Mouse (Mus musculus) midbrain, embryonic 13.5 days (tissue): ENCODE measurements at regions not wholly inside any gene's neighbourhood (a gene's known extent, or its start where the extent isn't known, plus 50 kb on each side); places are given as distances from the start of the nearest gene placed in this dataset.
A peak's percentile ranks its signal among the peaks of the same experiment; 100 is the strongest.
"Not testable (repeated sequence)": the region's sequence is repeated elsewhere in the genome, so short reads cannot be mapped to it uniquely, and the experiment has no call there.

Source experiments
- ATAC-seq: fragments of 200-750 bp; cut with Nextera tagmentation; 2 replicates; pipeline ENCODE4 v1.8.0; 2017; ENCODE audit warnings: mild to moderate bottlenecking, moderate TSS enrichment, moderate library complexity
- H3K27ac ChIP-seq: fragments of 300-500 bp; sonication (generic); 2 replicates; pipeline ENCODE4 v1.5.1; 2015; ENCODE audit warnings: inconsistent platforms, mild to moderate bottlenecking, moderate library complexity
- H3K27me3 ChIP-seq: fragments of 300-500 bp; sonication (generic); 2 replicates; pipeline ENCODE4 v1.6.1; 2015; ENCODE audit warnings: mild to moderate bottlenecking, inconsistent platforms
- H3K36me3 ChIP-seq: fragments of 300-500 bp; sonication (generic); 2 replicates; pipeline ENCODE4 v1.6.1; 2015; ENCODE audit warnings: mild to moderate bottlenecking, inconsistent platforms
- H3K4me1 ChIP-seq: fragments of 300-500 bp; sonication (generic); replicated peaks from 2 replicates; pipeline ENCODE4 v1.6.1; 2015; ENCODE audit warnings: inconsistent platforms
- H3K4me2 ChIP-seq: fragments of 300-500 bp; sonication (generic); replicated peaks from 2 replicates; pipeline ENCODE4 v1.6.1; 2015; ENCODE audit warnings: moderate library complexity, mild to moderate bottlenecking, inconsistent platforms
- H3K4me3 ChIP-seq: fragments of 300-500 bp; sonication (generic); replicated peaks from 2 replicates; pipeline ENCODE4 v1.5.1; 2015; ENCODE audit warnings: mild to moderate bottlenecking, inconsistent platforms
- H3K9ac ChIP-seq: fragments of 300-500 bp; sonication (generic); replicated peaks from 2 replicates; pipeline ENCODE4 v1.6.1; 2015; ENCODE audit warnings: mild to moderate bottlenecking, inconsistent platforms
- H3K9me3 ChIP-seq: fragments of 300-500 bp; sonication (generic); 2 replicates; pipeline ENCODE4 v1.6.1; 2016; ENCODE audit warnings: mild to moderate bottlenecking, inconsistent platforms
- WGBS: fragments of 180-500 bp; shearing (Covaris S2); methylation state at CpG from one replicate; pipeline ENCODE4 v1.1.7; 2015; 5-methylcytosine and 5-hydroxymethylcytosine counted together

- Histone ChIP-seq H3K9ac (no peak overlapping the region), H3K4me1 (peaks cover 5% of the 10 kb centered on the region; the same call in 1 of the 2 replicates), H3K27ac (no peak overlapping the region), H3K27me3 (0 out of 2 replicates have a peak, but pooled peaks cover 2% of the 10 kb centered on the region), H3K4me3 (no peak overlapping the region), H3K36me3 (no peaks in the 10 kb centered on the region), H3K4me2 (no peak overlapping the region), H3K9me3 (0 out of 2 replicates have a peak, but pooled peaks cover 3% of the 10 kb centered on the region)
- no peak for ATAC-seq
- WGBS: 90% methylated on average over 4 of the region's 4 CpGs
Observed at GRCm38 (mm10) chr10:19498112-19498511, 93.6 kb upstream of the Ifngr1 start.

- no peaks in the 10 kb centered on the region for H3K36me3 ChIP-seq
- H3K4me1 ChIP-seq: no peaks in the 10 kb centered on the region
- ATAC-seq: no peak
- H3K9ac ChIP-seq: no peak overlapping the region
- no peak overlapping the region for H3K27ac ChIP-seq
- WGBS: 83% methylated on average over 4 of the region's 4 CpGs
- peaks cover 4% of the 10 kb centered on the region; the same call in 1 of the 2 replicates for H3K27me3 ChIP-seq
- no peak overlapping the region for H3K4me2 ChIP-seq
- 0 out of 2 replicates have a peak, but pooled peaks cover 3% of the 10 kb centered on the region for H3K9me3 ChIP-seq
- H3K4me3 ChIP-seq: no peak overlapping the region
Observed at GRCm38 (mm10) chr10:19502874-19503273, 88.9 kb upstream of the Ifngr1 start.

- no peak overlapping the region for H3K9ac ChIP-seq
- no peak overlapping the region for H3K27ac ChIP-seq
- 0 out of 2 replicates have a peak, but pooled peaks cover 3% of the 10 kb centered on the region for H3K9me3 ChIP-seq
- no peaks in the 10 kb centered on the region for H3K4me1 ChIP-seq
- 71% methylated on average over 8 of the region's 8 CpGs for WGBS
- H3K36me3 ChIP-seq: no peaks in the 10 kb centered on the region
- ATAC-seq: no peak
- no peak overlapping the region for H3K4me3 ChIP-seq
- H3K4me2 ChIP-seq: no peak overlapping the region
- H3K27me3 ChIP-seq: peaks cover 8% of the 10 kb centered on the region; the same call in 1 of the 2 replicates
Observed at GRCm38 (mm10) chr10:19503846-19504765, 87.6 kb upstream of the Ifngr1 start.

- H3K27ac ChIP-seq: no peak overlapping the region
- H3K4me2 ChIP-seq: no peak overlapping the region
- 100% methylated on average over 1 of the region's 1 CpGs for WGBS
- peaks cover 2% of the 10 kb centered on the region; the same call in 1 of the 2 replicates for H3K4me1 ChIP-seq
- H3K9me3 ChIP-seq: 0 out of 2 replicates have a peak, but pooled peaks cover 3% of the 10 kb centered on the region
- H3K36me3 ChIP-seq: no peaks in the 10 kb centered on the region
- H3K27me3 ChIP-seq: peaks cover 8% of the 10 kb centered on the region; the same call in 1 of the 2 replicates
- no peak overlapping the region for H3K9ac ChIP-seq
- no peak for ATAC-seq
- no peak overlapping the region for H3K4me3 ChIP-seq
Observed at GRCm38 (mm10) chr10:19505174-19505573, 86.6 kb upstream of the Ifngr1 start.

GRCm38 (mm10) chr10:19505979-19506378 lies 85.8 kb upstream of the Ifngr1 start:
- no peak for ATAC-seq
- H3K27me3 ChIP-seq: peaks cover 8% of the 10 kb centered on the region; the same call in 1 of the 2 replicates
- no peak overlapping the region for H3K9ac ChIP-seq
- peaks cover 7% of the 10 kb centered on the region; the same call in 1 of the 2 replicates for H3K4me1 ChIP-seq
- no peak overlapping the region for H3K27ac ChIP-seq
- H3K4me2 ChIP-seq: no peak overlapping the region
- no peak overlapping the region for H3K4me3 ChIP-seq
- 78% methylated on average over 6 of the region's 6 CpGs for WGBS
- H3K9me3 ChIP-seq: 0 out of 2 replicates have a peak, but pooled peaks cover 3% of the 10 kb centered on the region
- no peaks in the 10 kb centered on the region for H3K36me3 ChIP-seq

- H3K36me3 ChIP-seq: no peaks in the 10 kb centered on the region
- no peak overlapping the region for H3K9ac ChIP-seq
- H3K4me1 ChIP-seq: peaks cover 7% of the 10 kb centered on the region; the same call in 1 of the 2 replicates
- no peak overlapping the region for H3K4me3 ChIP-seq
- H3K9me3 ChIP-seq: 0 out of 2 replicates have a peak, but pooled peaks cover 3% of the 10 kb centered on the region
- no peak overlapping the region for H3K4me2 ChIP-seq
- H3K27me3 ChIP-seq: peaks cover 8% of the 10 kb centered on the region; the same call in 1 of the 2 replicates
- no peak overlapping the region for H3K27ac ChIP-seq
- no peak for ATAC-seq
Observed at GRCm38 (mm10) chr10:19506434-19506833, 85.3 kb upstream of the Ifngr1 start.

- no peak overlapping the region for H3K9ac ChIP-seq
- H3K4me3 ChIP-seq: no peak overlapping the region
- no peaks in the 10 kb centered on the region for H3K9me3 ChIP-seq
- no peak overlapping the region for H3K4me2 ChIP-seq
- 72% methylated on average over 5 of the region's 5 CpGs for WGBS
- peaks cover 7% of the 10 kb centered on the region; the same call in 1 of the 2 replicates for H3K4me1 ChIP-seq
- ATAC-seq: no peak
- H3K36me3 ChIP-seq: no peaks in the 10 kb centered on the region
- H3K27me3 ChIP-seq: peaks cover 8% of the 10 kb centered on the region; the same call in 1 of the 2 replicates
- H3K27ac ChIP-seq: no peak overlapping the region
Observed at GRCm38 (mm10) chr10:19508221-19508745, 83.5 kb upstream of the Ifngr1 start.

- no peaks in the 10 kb centered on the region for H3K9me3 ChIP-seq
- H3K27me3 ChIP-seq: peaks cover 8% of the 10 kb centered on the region; the same call in 1 of the 2 replicates
- no peak overlapping the region for H3K9ac ChIP-seq
- H3K4me1 ChIP-seq: peaks cover 7% of the 10 kb centered on the region; the same call in 1 of the 2 replicates
- WGBS: 53% methylated on average over 10 of the region's 10 CpGs
- 0 out of 2 replicates have a peak, but pooled peaks have one; percentile 50 for ATAC-seq
- H3K36me3 ChIP-seq: no peaks in the 10 kb centered on the region
- no peak overlapping the region for H3K4me2 ChIP-seq
- no peak overlapping the region for H3K27ac ChIP-seq
- H3K4me3 ChIP-seq: no peak overlapping the region
Observed at GRCm38 (mm10) chr10:19510047-19510446, 81.7 kb upstream of the Ifngr1 start.

GRCm38 (mm10) chr10:19514366-19514765 lies 77.4 kb upstream of the Ifngr1 start:
- not testable (repeated sequence) for H3K9ac ChIP-seq, H3K27me3 ChIP-seq, H3K4me3 ChIP-seq, H3K4me2 ChIP-seq, ATAC-seq, H3K9me3 ChIP-seq, H3K36me3 ChIP-seq, H3K27ac ChIP-seq, H3K4me1 ChIP-seq

GRCm38 (mm10) chr10:19514837-19515236 lies 76.9 kb upstream of the Ifngr1 start:
- no peaks in the 10 kb centered on the region for H3K9me3 ChIP-seq
- no peaks in the 10 kb centered on the region for H3K27me3 ChIP-seq
- no peak overlapping the region for H3K4me2 ChIP-seq
- H3K9ac ChIP-seq: no peak overlapping the region
- no peaks in the 10 kb centered on the region for H3K36me3 ChIP-seq
- no peak overlapping the region for H3K4me3 ChIP-seq
- no peak for ATAC-seq
- no peak overlapping the region for H3K27ac ChIP-seq
- WGBS: 93% methylated on average over 2 of the region's 2 CpGs
- peaks cover 7% of the 10 kb centered on the region; the same call in 1 of the 2 replicates for H3K4me1 ChIP-seq

GRCm38 (mm10) chr10:19516011-19516410 lies 75.7 kb upstream of the Ifngr1 start:
- Histone ChIP-seq H3K27me3 (no peaks in the 10 kb centered on the region), H3K9ac (no peak overlapping the region), H3K27ac (no peak overlapping the region), H3K4me1 (no peaks in the 10 kb centered on the region), H3K36me3 (no peaks in the 10 kb centered on the region), H3K9me3 (no peaks in the 10 kb centered on the region), H3K4me2 (no peak overlapping the region), H3K4me3 (no peak overlapping the region)
- 98% methylated on average over 3 of the region's 3 CpGs for WGBS
- ATAC-seq: no peak

- Histone ChIP-seq H3K9me3 (no peaks in the 10 kb centered on the region), H3K4me3 (no peak overlapping the region), H3K9ac (no peak overlapping the region), H3K4me2 (no peak overlapping the region), H3K4me1 (no peaks in the 10 kb centered on the region), H3K27me3 (no peaks in the 10 kb centered on the region), H3K27ac (no peak overlapping the region), H3K36me3 (no peaks in the 10 kb centered on the region)
- 76% methylated on average over 2 of the region's 2 CpGs for WGBS
- no peak for ATAC-seq
Observed at GRCm38 (mm10) chr10:19517093-19517492, 74.7 kb upstream of the Ifngr1 start.
